ENCODE assay signal across 15 mouse cellular contexts in genomic region chr3:152133621-152134020, GRCm38 (mm10). TPM values are rescaled to one million over a fixed set of nuclear protein-coding genes. Genes with fewer than 3 reads are reported as not detected.
DNase-seq lines count a peak whose midpoint lies in the region; ATAC-seq and TF ChIP-seq lines count a peak whose summit lies in the region.
"Had no signal": no experiment of that assay in that cellular context is flagged by ENCODE, and none has a peak within 500 bp of the region (broad histone marks: within the 10 kb centered on the region; RNA-seq: fewer than 3 reads in every experiment).

No protein-coding gene starts in this region.

- peak; percentile 88 for ATAC-seq in heart, embryonic 15.5 days (replicated peaks; ENCODE audit: insufficient number of reproducible peaks, insufficient read depth, low FRiP score, low read depth)
- ATAC-seq in megakaryocyte progenitor cell, adult 5-6 weeks (replicated peaks; ENCODE audit: poor library complexity), result 0 out of 2 replicates have a peak, but pooled peaks have one; percentile 14
- ATAC-seq: intestine, embryonic 16.5 days; midbrain, embryonic 16.5 days had no signal

- 53% methylated on average over 9 of the region's 9 CpGs for WGBS in lung, adult 2 months
- WGBS in heart, adult 2 months, result 19% methylated on average over 9 of the region's 9 CpGs
- WGBS in heart, embryonic 15.5 days, result 21% methylated on average over 9 of the region's 9 CpGs

- peak overlapping the region; percentile 48 for H3K4me2 ChIP-seq in heart, embryonic 15.5 days
- H3K4me2 ChIP-seq: embryonic facial prominence, embryonic 12.5 days; hindbrain, embryonic 13.5 days; neural tube, embryonic 12.5 days had no signal

- no peaks in the 10 kb centered on the region for H3K79me2 ChIP-seq in heart, adult 2 months (replicated peaks; ENCODE audit: control insufficient read depth, insufficient read depth, low read length)

- TF ChIP-seq POLR2A in lung, adult 2 months (IDR thresholded peaks at IDR 0.05; ENCODE audit: borderline replicate concordance, extremely low read depth, low read depth, low read length), result no peak
- peak; percentile 52; the same call in 1 of the 2 replicates for TF ChIP-seq POLR2A in heart, adult 2 months (IDR thresholded peaks at IDR 0.05; ENCODE audit: insufficient read depth, low read depth, low read length)

- intact Hi-C loops in heart, adult 2 months (cut with DNase I), result no loop called here

- TF ChIP-seq EP300 in heart, adult 2 months (IDR thresholded peaks at IDR 0.05; ENCODE audit: insufficient read depth, low read depth, low read length), result peak; percentile 98

- H3K4me1 ChIP-seq in lung, adult 2 months (ENCODE audit: control insufficient read depth, insufficient read depth, low read length), result no peaks in the 10 kb centered on the region
- H3K4me1 ChIP-seq in heart, adult 2 months (ENCODE audit: control insufficient read depth, insufficient read depth, low read length), result peaks cover 2% of the 10 kb centered on the region; the same call in 1 of the 2 replicates
- H3K4me1 ChIP-seq in heart, embryonic 15.5 days (replicated peaks), result peaks cover 13% of the 10 kb centered on the region
- H3K4me1 ChIP-seq: embryonic facial prominence, embryonic 12.5 days; hindbrain, embryonic 13.5 days; neural tube, embryonic 12.5 days had no signal

- TF ChIP-seq CTCF in lung, adult 2 months (IDR thresholded peaks at IDR 0.05; ENCODE audit: insufficient read depth, low read length), result no peak
- TF ChIP-seq CTCF in heart, adult 2 months (IDR thresholded peaks at IDR 0.05), result no peak

- H3K9me3 ChIP-seq in heart, embryonic 15.5 days (replicated peaks), result no peaks in the 10 kb centered on the region
- H3K9me3 ChIP-seq: embryonic facial prominence, embryonic 12.5 days; hindbrain, embryonic 13.5 days; neural tube, embryonic 12.5 days had no signal

- DNase-seq in lung, adult 18-20 months, result peak; percentile 53 to 60
- no peak for DNase-seq in lung, adult 2 months
- DNase-seq in heart, adult 2 months, result peak; percentile 27 to 76
- no peak for DNase-seq in adrenal gland, adult 8-10 months
- DNase-seq in cerebellum, postnatal 14 days, result no peak
- DNase-seq: adrenal gland, postnatal 25 days; cerebellum, postnatal 25 days; thymus, postnatal 36 days had no signal

- peak overlapping the region; percentile 94 for H3K27ac ChIP-seq in heart, adult 2 months
- peak overlapping the region; percentile 86 for H3K27ac ChIP-seq in heart, embryonic 15.5 days
- H3K27ac ChIP-seq: embryonic facial prominence, embryonic 12.5 days; hindbrain, embryonic 13.5 days; neural tube, embryonic 12.5 days had no signal

- H3K27me3 ChIP-seq in heart, adult 2 months (ENCODE audit: control insufficient read depth, insufficient read depth, low read length), result no peaks in the 10 kb centered on the region
- no peaks in the 10 kb centered on the region for H3K27me3 ChIP-seq in heart, embryonic 15.5 days
- H3K27me3 ChIP-seq: embryonic facial prominence, embryonic 12.5 days; hindbrain, embryonic 13.5 days; neural tube, embryonic 12.5 days had no signal

- H3K4me3 ChIP-seq in lung, adult 2 months (replicated peaks; ENCODE audit: extremely low read depth, low read depth, low read length), result no peak overlapping the region
- no peak overlapping the region for H3K4me3 ChIP-seq in heart, adult 2 months
- H3K4me3 ChIP-seq in heart, embryonic 15.5 days, result 0 out of 2 replicates have a peak overlapping the region, but pooled peaks have one; percentile 1
- H3K4me3 ChIP-seq: embryonic facial prominence, embryonic 12.5 days; hindbrain, embryonic 13.5 days; neural tube, embryonic 12.5 days had no signal

- H3K9ac ChIP-seq in heart, adult 2 months (ENCODE audit: low read depth, low read length), result peak overlapping the region; percentile 19
- peak overlapping the region; percentile 16; the same call in 1 of the 2 replicates for H3K9ac ChIP-seq in heart, embryonic 15.5 days
- H3K9ac ChIP-seq: embryonic facial prominence, embryonic 12.5 days; hindbrain, embryonic 13.5 days; neural tube, embryonic 12.5 days had no signal

- no peaks in the 10 kb centered on the region for H3K36me3 ChIP-seq in heart, adult 2 months (ENCODE audit: control insufficient read depth, insufficient read depth, low read length)
- no peaks in the 10 kb centered on the region for H3K36me3 ChIP-seq in heart, embryonic 15.5 days
- H3K36me3 ChIP-seq: embryonic facial prominence, embryonic 12.5 days; hindbrain, embryonic 13.5 days; neural tube, embryonic 12.5 days had no signal

RNA-seq across cellular contexts. Expression of gene Gipc2, which starts 32.4 kb away (rescaled TPM):
- 20.1 and 36.6 TPM in 2 replicates for polyA plus RNA-seq in lung, adult 2 months (2012; rRNA removed)
- total RNA-seq in heart, adult 2 months (2021), result 1 to 10 TPM; 3.5 to 6.1 TPM
- polyA plus RNA-seq in heart, adult 2 months (2012; rRNA removed), result 4.8 and 5.2 TPM in 2 replicates
- 4.6 and 5.0 TPM in 2 replicates for polyA plus RNA-seq in heart, embryonic 15.5 days (2015; fragmentation: Nextera tagmentation; extraction: Ambion mirVana)
- total RNA-seq in megakaryocyte progenitor cell, adult 5-6 weeks (2015), result 0.22 TPM in 1 of 2 replicates, not detected in the other
- total RNA-seq in megakaryocyte progenitor cell, adult 5-6 weeks (2017), result not detected in 2 replicates
- total RNA-seq in adrenal gland, adult 8-10 months (2022), result 1 to 10 TPM in 1 of 4 experiments, under 1 TPM in 3; 0.61 to 1.8 (median 0.82) TPM

Comparison
In these comparisons a context has a peak if more than half of its experiments do, and no peak if none do; other contexts are left out.
1. DNase-seq: peak in lung, adult 18-20 months (2 of 2) and heart, adult 2 months (2 of 2); none in lung, adult 2 months (single experiment), adrenal gland, adult 8-10 months (single experiment) and cerebellum, postnatal 14 days (0 of 2).